Mouse (Mus musculus): ENCODE measurements around the gene Anxa9. TPM values are rescaled to one million over a fixed set of nuclear protein-coding genes. Genes with fewer than 3 reads are reported as not detected.

The Anxa9 gene
- polyA plus RNA-seq, 1 experiment from 2014 or later: 1.7 TPM

GRCm38 (mm10) chr3:95290156-95290555 lies 16.8 kb downstream of the Anxa9 start:
- H3K27me3 ChIP-seq (ENCODE audit: control insufficient read depth, insufficient read depth, low read depth, low read length): no peaks in the 10 kb centered on the region
- H3K4me3 ChIP-seq (ENCODE audit: low read length): no peak overlapping the region
- no peak overlapping the region for H3K27ac ChIP-seq (ENCODE audit: low read length)
- peaks cover 35% of the 10 kb centered on the region for H3K36me3 ChIP-seq (ENCODE audit: control insufficient read depth, insufficient read depth, low read length)
- H3K9ac ChIP-seq (ENCODE audit: low read length): no peak overlapping the region
- no peak for ATAC-seq (ENCODE audit: low read depth)
- 63% methylated on average over 6 of the region's 6 CpGs for WGBS
- H3K9me3 ChIP-seq (ENCODE audit: control insufficient read depth, low read length): no peaks in the 10 kb centered on the region
- 0 out of 2 replicates have a peak, but pooled peaks cover 4% of the 10 kb centered on the region for H3K4me1 ChIP-seq (replicated peaks; ENCODE audit: control insufficient read depth, insufficient read depth, low read length)
- H3K4me2 ChIP-seq (ENCODE audit: low read depth, low read length): no peak overlapping the region

DNA sequence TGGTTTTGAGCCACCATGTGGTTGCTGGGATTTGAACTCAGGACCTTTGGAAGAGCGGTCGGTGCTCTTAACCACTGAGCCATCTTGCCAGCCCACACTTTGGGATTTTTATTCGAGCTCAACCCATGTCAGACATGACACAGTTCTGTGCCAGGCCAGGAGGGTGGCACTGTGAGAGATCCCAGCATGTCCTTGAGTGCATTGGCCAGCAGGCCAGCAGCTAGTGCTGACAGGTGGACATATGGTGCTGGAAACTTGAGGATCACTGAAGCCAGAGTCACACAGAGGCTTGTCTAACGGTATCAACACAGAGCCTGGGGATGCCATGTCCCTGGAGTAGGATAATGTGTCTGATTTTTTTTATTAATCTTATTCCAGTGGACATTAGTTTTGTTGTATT lies 17.6 kb downstream of the Anxa9 start:
- no peak overlapping the region for H3K4me3 ChIP-seq (ENCODE audit: low read length)
- peaks cover 27% of the 10 kb centered on the region for H3K36me3 ChIP-seq (ENCODE audit: control insufficient read depth, insufficient read depth, low read length)
- H3K9ac ChIP-seq (ENCODE audit: low read length): no peak overlapping the region
- no peaks in the 10 kb centered on the region for H3K27me3 ChIP-seq (ENCODE audit: control insufficient read depth, insufficient read depth, low read depth, low read length)
- peaks cover 8% of the 10 kb centered on the region; the same call in 1 of the 2 replicates for H3K4me1 ChIP-seq (replicated peaks; ENCODE audit: control insufficient read depth, insufficient read depth, low read length)
- WGBS: 91% methylated on average over 4 of the region's 4 CpGs
- H3K4me2 ChIP-seq (ENCODE audit: low read depth, low read length): no peak overlapping the region
- no peak for ATAC-seq (ENCODE audit: low read depth)
- no peak overlapping the region for H3K27ac ChIP-seq (ENCODE audit: low read length)
- H3K9me3 ChIP-seq (ENCODE audit: control insufficient read depth, low read length): no peaks in the 10 kb centered on the region

DNA sequence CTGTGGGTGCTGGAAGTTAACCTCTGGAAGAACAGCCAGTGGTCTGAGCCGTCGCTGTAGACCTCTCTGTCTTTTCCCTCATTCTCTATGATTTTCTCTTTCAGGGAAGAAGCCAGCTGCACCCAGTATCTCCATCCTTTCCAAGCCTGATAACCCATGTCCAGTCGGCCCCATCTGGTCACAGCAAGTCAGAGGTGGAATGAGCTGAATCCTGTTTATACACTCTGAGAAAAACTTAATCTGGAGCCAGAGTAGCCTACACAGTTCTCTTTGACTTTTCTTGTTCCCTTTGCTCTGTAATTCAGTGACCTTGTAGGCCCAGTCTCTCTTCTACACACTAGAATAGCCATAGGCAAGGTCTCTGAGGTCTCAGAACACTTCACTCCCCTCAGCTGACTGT lies 19.4 kb downstream of the Anxa9 start:
- Histone ChIP-seq H3K4me2 (ENCODE audit: low read depth, low read length) (no peak overlapping the region), H3K27me3 (ENCODE audit: control insufficient read depth, insufficient read depth, low read depth, low read length) (no peaks in the 10 kb centered on the region), H3K9me3 (ENCODE audit: control insufficient read depth, low read length) (no peaks in the 10 kb centered on the region), H3K9ac (ENCODE audit: low read length) (no peak overlapping the region), H3K36me3 (ENCODE audit: control insufficient read depth, insufficient read depth, low read length) (peaks cover 19% of the 10 kb centered on the region), H3K27ac (ENCODE audit: low read length) (no peak overlapping the region), H3K4me3 (ENCODE audit: low read length) (no peak overlapping the region), H3K4me1 (replicated peaks; ENCODE audit: control insufficient read depth, insufficient read depth, low read length) (peaks cover 13% of the 10 kb centered on the region; the same call in 1 of the 2 replicates)
- 90% methylated on average over 3 of the region's 3 CpGs for WGBS
- no peak for ATAC-seq (ENCODE audit: low read depth)

DNA sequence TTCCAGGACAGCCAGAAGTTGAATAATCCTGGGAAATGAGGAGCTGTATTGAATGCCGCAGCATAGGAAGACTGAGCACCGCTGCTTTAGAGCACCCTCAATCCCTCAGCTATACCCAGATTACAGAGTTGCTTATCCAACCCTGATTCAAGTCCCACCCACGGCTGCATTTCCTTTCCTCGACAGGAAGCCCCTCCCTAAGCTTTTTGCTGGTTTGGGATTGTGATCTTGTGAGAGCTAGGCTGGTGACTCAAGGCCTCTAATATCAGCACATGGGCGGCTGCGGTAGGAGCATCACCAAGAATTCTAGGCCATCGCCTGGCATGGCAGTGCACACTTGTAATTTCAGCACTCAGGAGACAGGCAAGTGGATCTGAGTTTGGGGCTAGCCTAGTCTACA lies 20.5 kb downstream of the Anxa9 start:
- no peaks in the 10 kb centered on the region for H3K9me3 ChIP-seq (ENCODE audit: control insufficient read depth, low read length)
- WGBS: 76% methylated on average over 7 of the region's 7 CpGs
- no peak overlapping the region for H3K9ac ChIP-seq (ENCODE audit: low read length)
- ATAC-seq (ENCODE audit: low read depth): no peak
- no peak overlapping the region for H3K27ac ChIP-seq (ENCODE audit: low read length)
- peaks cover 13% of the 10 kb centered on the region; the same call in 1 of the 2 replicates for H3K4me1 ChIP-seq (replicated peaks; ENCODE audit: control insufficient read depth, insufficient read depth, low read length)
- H3K4me2 ChIP-seq (ENCODE audit: low read depth, low read length): no peak overlapping the region
- H3K27me3 ChIP-seq (ENCODE audit: control insufficient read depth, insufficient read depth, low read depth, low read length): no peaks in the 10 kb centered on the region
- H3K36me3 ChIP-seq (ENCODE audit: control insufficient read depth, insufficient read depth, low read length): peaks cover 17% of the 10 kb centered on the region
- H3K4me3 ChIP-seq (ENCODE audit: low read length): no peak overlapping the region

GRCm38 (mm10) chr3:95286011-95286410 lies 21.0 kb downstream of the Anxa9 start:
- H3K4me2 ChIP-seq (ENCODE audit: low read depth, low read length): no peak overlapping the region
- no peaks in the 10 kb centered on the region for H3K27me3 ChIP-seq (ENCODE audit: control insufficient read depth, insufficient read depth, low read depth, low read length)
- no peak overlapping the region for H3K4me3 ChIP-seq (ENCODE audit: low read length)
- H3K36me3 ChIP-seq (ENCODE audit: control insufficient read depth, insufficient read depth, low read length): peaks cover 17% of the 10 kb centered on the region
- H3K27ac ChIP-seq (ENCODE audit: low read length): no peak overlapping the region
- peak overlapping the region; percentile 1; the same call in 1 of the 2 replicates for H3K9ac ChIP-seq (ENCODE audit: low read length)
- WGBS: 58% methylated on average over 5 of the region's 5 CpGs
- ATAC-seq (ENCODE audit: low read depth): no peak
- H3K4me1 ChIP-seq (replicated peaks; ENCODE audit: control insufficient read depth, insufficient read depth, low read length): peaks cover 13% of the 10 kb centered on the region; the same call in 1 of the 2 replicates
- H3K9me3 ChIP-seq (ENCODE audit: control insufficient read depth, low read length): no peaks in the 10 kb centered on the region

GRCm38 (mm10) chr3:95285390-95285789 lies 21.6 kb downstream of the Anxa9 start:
- Histone ChIP-seq H3K27me3 (ENCODE audit: control insufficient read depth, insufficient read depth, low read depth, low read length) (no peaks in the 10 kb centered on the region), H3K4me1 (replicated peaks; ENCODE audit: control insufficient read depth, insufficient read depth, low read length) (peaks cover 16% of the 10 kb centered on the region), H3K27ac (ENCODE audit: low read length) (no peak overlapping the region), H3K9me3 (ENCODE audit: control insufficient read depth, low read length) (no peaks in the 10 kb centered on the region), H3K36me3 (ENCODE audit: control insufficient read depth, insufficient read depth, low read length) (peaks cover 14% of the 10 kb centered on the region), H3K4me3 (ENCODE audit: low read length) (no peak overlapping the region), H3K4me2 (ENCODE audit: low read depth, low read length) (no peak overlapping the region), H3K9ac (ENCODE audit: low read length) (peak overlapping the region; percentile 1; the same call in 1 of the 2 replicates)
- 90% methylated on average over 5 of the region's 5 CpGs for WGBS
- no peak for ATAC-seq (ENCODE audit: low read depth)

DNA sequence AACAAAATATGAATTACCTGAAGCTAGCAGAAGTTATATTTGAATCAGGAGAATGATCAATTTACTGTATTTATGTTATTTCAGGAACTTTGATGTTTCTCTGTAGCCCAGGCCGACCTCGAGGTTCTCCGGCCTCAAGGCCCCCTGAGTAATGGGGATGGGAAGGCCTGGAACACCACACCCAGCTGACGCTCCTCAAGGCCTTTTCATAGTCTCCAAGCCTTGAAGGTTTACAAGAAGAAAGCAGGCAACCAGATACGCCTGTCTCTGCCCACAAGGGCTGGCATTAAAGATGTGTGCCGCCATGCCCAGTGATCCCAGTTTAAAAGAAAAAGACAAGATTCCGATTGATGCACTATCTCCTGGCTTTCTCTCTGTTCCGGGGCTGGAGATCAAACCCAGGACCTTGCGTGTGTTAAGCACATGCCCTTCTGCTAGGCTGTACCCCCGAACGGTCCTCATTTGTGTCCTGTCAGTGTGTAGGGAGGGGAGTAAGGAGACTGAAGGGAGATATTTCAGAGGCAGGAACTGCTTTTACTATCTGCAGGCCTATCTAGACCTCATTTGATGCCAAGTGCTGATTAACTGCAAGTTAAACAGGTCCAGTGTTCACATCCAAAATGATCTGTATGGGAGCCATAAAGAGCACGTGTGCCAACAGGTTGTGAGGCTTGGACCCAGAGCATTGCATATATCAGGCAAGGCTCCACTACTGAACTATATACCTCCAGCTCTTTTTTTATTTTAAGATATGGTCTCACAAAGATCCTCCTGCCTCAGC lies 22.3 kb downstream of the Anxa9 start:
- no peak overlapping the region for H3K9ac ChIP-seq (ENCODE audit: low read length)

GRCm38 (mm10) chr3:95284062-95284461 lies 22.9 kb downstream of the Anxa9 start:
- Histone ChIP-seq H3K4me3 (ENCODE audit: low read length) (peak overlapping the region; percentile 65), H3K4me2 (ENCODE audit: low read depth, low read length) (peak overlapping the region; percentile 80), H3K27me3 (ENCODE audit: control insufficient read depth, insufficient read depth, low read depth, low read length) (no peaks in the 10 kb centered on the region), H3K4me1 (replicated peaks; ENCODE audit: control insufficient read depth, insufficient read depth, low read length) (peaks cover 16% of the 10 kb centered on the region), H3K36me3 (ENCODE audit: control insufficient read depth, insufficient read depth, low read length) (peaks cover 10% of the 10 kb centered on the region), H3K9ac (ENCODE audit: low read length) (peak overlapping the region; percentile 80), H3K9me3 (ENCODE audit: control insufficient read depth, low read length) (no peaks in the 10 kb centered on the region), H3K27ac (ENCODE audit: low read length) (peak overlapping the region; percentile 99; the same call in 1 of the 2 replicates)
- ATAC-seq (ENCODE audit: low read depth): no peak
- WGBS: 18% methylated on average over 1 of the region's 1 CpGs

More for the DNA sequence above, 22.3 kb downstream of the Anxa9 start:
- Histone ChIP-seq H3K4me3 (ENCODE audit: low read length) (peak overlapping the region; percentile 65; the same call in 1 of the 2 replicates), H3K27ac (ENCODE audit: low read length) (no peak overlapping the region), H3K4me2 (ENCODE audit: low read depth, low read length) (peak overlapping the region; percentile 80), H3K9me3 (ENCODE audit: control insufficient read depth, low read length) (no peaks in the 10 kb centered on the region), H3K27me3 (ENCODE audit: control insufficient read depth, insufficient read depth, low read depth, low read length) (no peaks in the 10 kb centered on the region), H3K4me1 (replicated peaks; ENCODE audit: control insufficient read depth, insufficient read depth, low read length) (peaks cover 16% of the 10 kb centered on the region), H3K36me3 (ENCODE audit: control insufficient read depth, insufficient read depth, low read length) (peaks cover 13% of the 10 kb centered on the region)
- WGBS: 82% methylated on average over 12 of the region's 12 CpGs
- no peak for ATAC-seq (ENCODE audit: low read depth)

DNA sequence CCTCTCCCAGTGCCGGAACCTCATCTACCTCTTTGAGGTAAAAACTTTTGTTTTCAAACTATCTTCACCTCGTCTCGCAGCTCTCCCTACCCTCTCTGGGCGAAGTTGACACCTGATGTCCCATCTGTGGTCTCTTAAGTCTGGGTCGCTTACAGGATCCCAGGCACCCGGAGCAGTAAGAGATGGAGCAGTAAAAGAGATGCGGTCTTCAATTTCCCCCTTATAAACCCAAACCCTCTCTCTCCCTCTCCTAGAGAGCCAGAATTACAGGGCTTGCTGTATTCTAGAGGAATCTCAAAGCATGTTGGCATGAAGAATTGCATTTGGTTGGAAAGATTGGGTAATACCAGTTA lies 23.4 kb downstream of the Anxa9 start:
- ATAC-seq (ENCODE audit: low read depth): no peak
- no peaks in the 10 kb centered on the region for H3K27me3 ChIP-seq (ENCODE audit: control insufficient read depth, insufficient read depth, low read depth, low read length)
- H3K4me1 ChIP-seq (replicated peaks; ENCODE audit: control insufficient read depth, insufficient read depth, low read length): peaks cover 16% of the 10 kb centered on the region
- WGBS: 2% methylated on average over 7 of the region's 7 CpGs
- H3K9me3 ChIP-seq (ENCODE audit: control insufficient read depth, low read length): no peaks in the 10 kb centered on the region
- H3K27ac ChIP-seq (ENCODE audit: low read length): peak overlapping the region; percentile 99
- H3K36me3 ChIP-seq (ENCODE audit: control insufficient read depth, insufficient read depth, low read length): peaks cover 8% of the 10 kb centered on the region
- H3K4me3 ChIP-seq (ENCODE audit: low read length): peak overlapping the region; percentile 65
- peak overlapping the region; percentile 80 for H3K4me2 ChIP-seq (ENCODE audit: low read depth, low read length)
- H3K9ac ChIP-seq (ENCODE audit: low read length): peak overlapping the region; percentile 80

Measured in lung, embryonic 16.5 days (tissue).